Comparison of ENCODE assay signal across 18 mouse cellular contexts in genomic region chr5:74445861-74446260, GRCm38 (mm10).
A peak's percentile ranks its signal among the peaks of the same experiment; 100 is the strongest.
DNase-seq lines count a peak whose midpoint lies in the region; ATAC-seq and TF ChIP-seq lines count a peak whose summit lies in the region.
"Had no signal": no experiment of that assay in that cellular context is flagged by ENCODE, and none has a peak within 500 bp of the region (broad histone marks: within the 10 kb centered on the region; RNA-seq: fewer than 3 reads in every experiment).

No protein-coding gene starts in this region.

- no peak for DNase-seq in heart, adult 11 months
- DNase-seq in heart, postnatal 0 days (ENCODE audit: low spot score) = peak; percentile 24
- DNase-seq in heart, postnatal 36 days = no peak
- peak; percentile 25 for DNase-seq in lung, postnatal 0 days (ENCODE audit: low spot score)
- DNase-seq in lung, adult 18-20 months = no peak
- no peak for DNase-seq in limb, embryonic 10.5 days (ENCODE audit: low spot score)
- DNase-seq in natural killer cell, adult 2 months (ENCODE audit: low spot score in 2 of 2) = no peak
- DNase-seq: adrenal gland, adult 2 months; adrenal gland, postnatal 25 days; cerebellum, adult 18-20 months; cerebellum, adult 9-11 months; cerebellum, postnatal 36 days; gastrocnemius, postnatal 36 days had no signal

- H3K4me1 ChIP-seq in heart, embryonic 11.5 days (ENCODE audit: control insufficient read depth, insufficient read depth, low read length) = peaks cover 5% of the 10 kb centered on the region; the same call in 1 of the 2 replicates
- no peaks in the 10 kb centered on the region for H3K4me1 ChIP-seq in heart, postnatal 0 days (ENCODE audit: control insufficient read depth, insufficient read depth)
- no peaks in the 10 kb centered on the region for H3K4me1 ChIP-seq in lung, postnatal 0 days (ENCODE audit: insufficient read depth, low read depth, low read length)
- peaks cover 58% of the 10 kb centered on the region for H3K4me1 ChIP-seq in limb, embryonic 10.5 days
- H3K4me1 ChIP-seq: hindbrain, embryonic 15.5 days had no signal

- WGBS in heart, embryonic 11.5 days (ENCODE audit: insufficient replicate concordance) = 43% methylated on average over 3 of the region's 3 CpGs
- WGBS in heart, postnatal 0 days = 38% methylated on average over 3 of the region's 3 CpGs
- WGBS in lung, postnatal 0 days = 64% methylated on average over 3 of the region's 3 CpGs
- WGBS in limb, embryonic 10.5 days = 60% methylated on average over 3 of the region's 3 CpGs

- no peak overlapping the region for H3K4me3 ChIP-seq in heart, embryonic 11.5 days (ENCODE audit: low read depth, low read length)
- no peak overlapping the region for H3K4me3 ChIP-seq in heart, postnatal 0 days (ENCODE audit: low read depth, low read length)
- no peak overlapping the region for H3K4me3 ChIP-seq in lung, postnatal 0 days (ENCODE audit: low read depth, low read length)
- no peak overlapping the region for H3K4me3 ChIP-seq in limb, embryonic 10.5 days
- H3K4me3 ChIP-seq: forebrain, embryonic 15.5 days; heart, embryonic 15.5 days; hindbrain, embryonic 15.5 days had no signal

- no peak for ATAC-seq in heart, embryonic 11.5 days (replicated peaks; ENCODE audit: insufficient number of reproducible peaks, low FRiP score, low TSS enrichment)
- ATAC-seq in heart, postnatal 0 days (ENCODE audit: insufficient read depth, low read depth) = no peak
- no peak for ATAC-seq in lung, postnatal 0 days
- ATAC-seq: forebrain, embryonic 15.5 days; intestine, embryonic 16.5 days had no signal

- TF ChIP-seq EP300 in heart, postnatal 0 days (IDR thresholded peaks at IDR 0.05; ENCODE audit: low read depth) = no peak
- no peak for TF ChIP-seq EP300 in lung, postnatal 0 days (IDR thresholded peaks at IDR 0.05)

- H3K9me3 ChIP-seq in heart, embryonic 11.5 days (replicated peaks; ENCODE audit: control insufficient read depth, low read length) = no peaks in the 10 kb centered on the region
- H3K9me3 ChIP-seq in heart, postnatal 0 days (replicated peaks; ENCODE audit: control insufficient read depth, low read length) = no peaks in the 10 kb centered on the region
- no peaks in the 10 kb centered on the region for H3K9me3 ChIP-seq in lung, postnatal 0 days (ENCODE audit: low read length)
- no peaks in the 10 kb centered on the region for H3K9me3 ChIP-seq in limb, embryonic 10.5 days (replicated peaks)
- H3K9me3 ChIP-seq: forebrain, embryonic 15.5 days; heart, embryonic 15.5 days; hindbrain, embryonic 15.5 days had no signal

- 0 out of 2 replicates have a peak overlapping the region, but pooled peaks have one; percentile 12 for H3K27ac ChIP-seq in heart, embryonic 11.5 days (ENCODE audit: low read depth, low read length)
- H3K27ac ChIP-seq in heart, postnatal 0 days (ENCODE audit: low read depth) = no peak overlapping the region
- no peak overlapping the region for H3K27ac ChIP-seq in lung, postnatal 0 days (ENCODE audit: low read length)
- H3K27ac ChIP-seq in limb, embryonic 10.5 days = peak overlapping the region; percentile 58
- H3K27ac ChIP-seq: forebrain, embryonic 15.5 days; heart, embryonic 15.5 days; hindbrain, embryonic 15.5 days had no signal

- intact Hi-C loops in heart, postnatal 36 days (cut with DNase I) = no loop called here

- H3K27me3 ChIP-seq in heart, embryonic 11.5 days (ENCODE audit: control insufficient read depth, insufficient read depth, low read length) = no peaks in the 10 kb centered on the region
- no peaks in the 10 kb centered on the region for H3K27me3 ChIP-seq in heart, postnatal 0 days (ENCODE audit: control insufficient read depth, insufficient read depth, low read length)
- no peaks in the 10 kb centered on the region for H3K27me3 ChIP-seq in lung, postnatal 0 days (replicated peaks; ENCODE audit: insufficient read depth, low read length)
- H3K27me3 ChIP-seq in limb, embryonic 10.5 days (ENCODE audit: low read depth, poor library complexity, severe bottlenecking) = no peaks in the 10 kb centered on the region
- H3K27me3 ChIP-seq: forebrain, embryonic 15.5 days; heart, embryonic 15.5 days; hindbrain, embryonic 15.5 days had no signal

- no peaks in the 10 kb centered on the region for H3K36me3 ChIP-seq in heart, embryonic 11.5 days (ENCODE audit: control insufficient read depth, insufficient read depth, low read length)
- no peaks in the 10 kb centered on the region for H3K36me3 ChIP-seq in heart, postnatal 0 days (replicated peaks; ENCODE audit: control insufficient read depth, insufficient read depth, low read length)
- no peaks in the 10 kb centered on the region for H3K36me3 ChIP-seq in lung, postnatal 0 days (ENCODE audit: insufficient read depth, low read length)
- H3K36me3 ChIP-seq in limb, embryonic 10.5 days = no peaks in the 10 kb centered on the region
- H3K36me3 ChIP-seq: forebrain, embryonic 15.5 days; heart, embryonic 15.5 days; hindbrain, embryonic 15.5 days had no signal

- H3K9ac ChIP-seq in heart, embryonic 11.5 days (ENCODE audit: low read depth, low read length) = no peak overlapping the region
- no peak overlapping the region for H3K9ac ChIP-seq in heart, postnatal 0 days (replicated peaks; ENCODE audit: low read depth, low read length)
- no peak overlapping the region for H3K9ac ChIP-seq in lung, postnatal 0 days (replicated peaks; ENCODE audit: low read depth)
- H3K9ac ChIP-seq: forebrain, embryonic 15.5 days; heart, embryonic 15.5 days; hindbrain, embryonic 15.5 days had no signal

- TF ChIP-seq CTCF in heart, postnatal 0 days (IDR thresholded peaks at IDR 0.05; ENCODE audit: low read depth) = no peak
- TF ChIP-seq CTCF in lung, postnatal 0 days (IDR thresholded peaks at IDR 0.05) = no peak

- no peak overlapping the region for H3K4me2 ChIP-seq in heart, embryonic 11.5 days
- no peak overlapping the region for H3K4me2 ChIP-seq in heart, postnatal 0 days (ENCODE audit: low read depth, low read length)
- no peak overlapping the region for H3K4me2 ChIP-seq in lung, postnatal 0 days (replicated peaks; ENCODE audit: low read depth, low read length)
- H3K4me2 ChIP-seq: forebrain, embryonic 15.5 days; heart, embryonic 15.5 days; hindbrain, embryonic 15.5 days had no signal

Comparison
In these comparisons a context has a peak if more than half of its experiments do, and no peak if none do; other contexts are left out.
1. H3K27ac ChIP-seq: peak in heart, embryonic 11.5 days (single experiment) and limb, embryonic 10.5 days (single experiment); none in heart, postnatal 0 days (single experiment) and lung, postnatal 0 days (single experiment).
2. DNase-seq: peak in heart, postnatal 0 days (single experiment) and lung, postnatal 0 days (single experiment); none in heart, adult 11 months (single experiment), heart, postnatal 36 days (0 of 2), lung, adult 18-20 months (0 of 2), limb, embryonic 10.5 days (single experiment) and natural killer cell, adult 2 months (0 of 2).